Mouse (Mus musculus) neural tube, embryonic 13.5 days (tissue): Measurements from ENCODE around the gene Elk3. TPM values are rescaled to one million over a fixed set of nuclear protein-coding genes. Genes with fewer than 3 reads are reported as not detected.

Source experiments
- ATAC-seq: fragments of 200-750 bp; cut with Nextera tagmentation; 2 replicates; pipeline ENCODE4 v1.8.0; 2017; ENCODE audit warnings: low read depth, mild to moderate bottlenecking, moderate TSS enrichment, moderate library complexity
- H3K27ac ChIP-seq: fragments of 300-500 bp; sonication (generic); replicated peaks from 2 replicates; pipeline ENCODE4 v1.5.1; 2015; ENCODE audit warnings: moderate library complexity, mild to moderate bottlenecking, inconsistent platforms
- H3K27me3 ChIP-seq: fragments of 300-500 bp; sonication (generic); 2 replicates; pipeline ENCODE4 v1.6.1; 2015; ENCODE audit warnings: mild to moderate bottlenecking, inconsistent platforms
- H3K36me3 ChIP-seq: fragments of 300-500 bp; sonication (generic); 2 replicates; pipeline ENCODE4 v1.6.1; 2015; ENCODE audit warnings: mild to moderate bottlenecking, inconsistent platforms
- H3K4me1 ChIP-seq: fragments of 300-500 bp; sonication (generic); replicated peaks from 2 replicates; pipeline ENCODE4 v1.6.1; 2015; ENCODE audit warnings: inconsistent platforms
- H3K4me2 ChIP-seq: fragments of 300-500 bp; sonication (generic); 2 replicates; pipeline ENCODE4 v1.6.1; 2015; ENCODE audit warnings: inconsistent platforms, mild to moderate bottlenecking, moderate library complexity
- H3K4me3 ChIP-seq: fragments of 300-500 bp; sonication (generic); 2 replicates; pipeline ENCODE4 v1.5.1; 2015; ENCODE audit warnings: mild to moderate bottlenecking, inconsistent platforms
- H3K9ac ChIP-seq: fragments of 300-500 bp; sonication (generic); 2 replicates; pipeline ENCODE4 v1.6.1; 2015; ENCODE audit warnings: moderate library complexity, mild to moderate bottlenecking, inconsistent platforms
- H3K9me3 ChIP-seq: fragments of 300-500 bp; sonication (generic); 2 replicates; pipeline ENCODE4 v1.6.1; 2016; ENCODE audit warnings: inconsistent platforms
- WGBS: fragments of 180-500 bp; shearing (Covaris S2); methylation state at CpG from one replicate; pipeline ENCODE4 v1.1.7; 2015; 5-methylcytosine and 5-hydroxymethylcytosine counted together
- polyA plus RNA-seq: library from polyadenylated mRNA; unstranded; fragments of >200 nt; fragmentation: Nextera tagmentation; extraction: Ambion mirVana; gene quantifications from 2 replicates; pipeline ENCODE4 v1.2.1, GENCODE M21; 2015

Gene Elk3
- polyA plus RNA-seq, 1 experiment from 2014 or later, result 15.1 TPM

DNA sequence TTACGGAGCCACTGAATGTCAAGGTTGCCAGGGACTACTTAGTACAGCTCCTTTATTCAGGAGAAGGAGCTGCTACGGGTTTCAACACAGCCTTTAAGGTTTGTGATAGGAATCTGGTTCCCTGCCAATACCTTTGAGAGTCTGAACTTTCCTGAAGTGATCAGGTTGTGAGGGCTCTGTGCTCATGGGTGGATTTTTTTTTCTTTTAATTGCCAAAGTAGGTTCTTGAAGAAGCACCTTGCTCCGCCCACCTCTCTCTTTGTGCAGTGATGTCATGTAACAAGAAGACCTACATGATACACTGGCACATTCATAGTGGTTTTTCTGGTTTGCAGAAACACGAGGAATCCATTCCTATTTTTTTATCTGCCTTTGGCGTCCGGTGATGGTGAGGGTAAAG lies 16.3 kb upstream of the Elk3 start:
- Histone ChIP-seq H3K4me3 (no peak overlapping the region), H3K27me3 (no peaks in the 10 kb centered on the region), H3K4me2 (no peak overlapping the region), H3K27ac (no peak overlapping the region), H3K9ac (no peak overlapping the region), H3K9me3 (no peaks in the 10 kb centered on the region), H3K36me3 (no peaks in the 10 kb centered on the region), H3K4me1 (peaks cover 5% of the 10 kb centered on the region; the same call in 1 of the 2 replicates)
- WGBS, result 92% methylated on average over 6 of the region's 6 CpGs
- no peak for ATAC-seq

- no peaks in the 10 kb centered on the region for H3K9me3 ChIP-seq
- 84% methylated on average over 8 of the region's 8 CpGs for WGBS
- no peak overlapping the region for H3K9ac ChIP-seq
- no peaks in the 10 kb centered on the region for H3K36me3 ChIP-seq
- no peaks in the 10 kb centered on the region for H3K27me3 ChIP-seq
- no peak for ATAC-seq
- no peak overlapping the region for H3K4me3 ChIP-seq
- no peak overlapping the region for H3K4me2 ChIP-seq
- no peak overlapping the region for H3K27ac ChIP-seq
- 0 out of 2 replicates have a peak, but pooled peaks cover 3% of the 10 kb centered on the region for H3K4me1 ChIP-seq
Observed at GRCm38 (mm10) chr10:93326741-93327100, 15.8 kb upstream of the Elk3 start.

GRCm38 (mm10) chr10:93325804-93326740 lies 15.1 kb upstream of the Elk3 start:
- no peak overlapping the region for H3K9ac ChIP-seq
- H3K27ac ChIP-seq, result no peak overlapping the region
- 73% methylated on average over 12 of the region's 12 CpGs for WGBS
- no peak overlapping the region for H3K4me2 ChIP-seq
- H3K9me3 ChIP-seq, result no peaks in the 10 kb centered on the region
- no peaks in the 10 kb centered on the region for H3K27me3 ChIP-seq
- no peak for ATAC-seq
- no peaks in the 10 kb centered on the region for H3K36me3 ChIP-seq
- no peak overlapping the region for H3K4me3 ChIP-seq
- no peaks in the 10 kb centered on the region for H3K4me1 ChIP-seq

DNA sequence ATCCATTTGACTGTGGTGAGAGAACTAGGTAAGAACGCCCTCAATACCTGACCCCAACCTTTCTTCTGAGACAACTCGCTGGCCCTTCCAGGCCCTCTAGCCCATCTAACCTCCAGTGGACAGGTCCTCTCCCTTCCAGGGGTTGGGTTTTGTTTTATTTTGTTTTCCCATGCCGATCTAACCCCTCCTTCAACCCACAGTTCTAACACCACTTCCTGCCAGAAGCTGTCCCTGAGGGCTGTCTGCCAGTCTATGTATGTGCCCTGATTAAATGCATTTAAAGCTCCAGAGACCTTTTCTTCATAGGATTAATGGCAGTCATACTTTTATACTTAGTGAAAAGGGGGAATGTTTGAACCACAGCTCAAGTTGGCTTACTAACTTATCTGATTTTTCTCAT lies 14.4 kb upstream of the Elk3 start:
- WGBS, result 71% methylated on average over 3 of the region's 3 CpGs
- no peaks in the 10 kb centered on the region for H3K36me3 ChIP-seq
- ATAC-seq, result no peak
- no peak overlapping the region; the same call in 1 of the 2 replicates for H3K27ac ChIP-seq
- no peaks in the 10 kb centered on the region for H3K9me3 ChIP-seq
- no peak overlapping the region for H3K4me3 ChIP-seq
- H3K9ac ChIP-seq, result no peak overlapping the region
- H3K4me2 ChIP-seq, result no peak overlapping the region
- no peaks in the 10 kb centered on the region for H3K4me1 ChIP-seq
- H3K27me3 ChIP-seq, result no peaks in the 10 kb centered on the region

DNA sequence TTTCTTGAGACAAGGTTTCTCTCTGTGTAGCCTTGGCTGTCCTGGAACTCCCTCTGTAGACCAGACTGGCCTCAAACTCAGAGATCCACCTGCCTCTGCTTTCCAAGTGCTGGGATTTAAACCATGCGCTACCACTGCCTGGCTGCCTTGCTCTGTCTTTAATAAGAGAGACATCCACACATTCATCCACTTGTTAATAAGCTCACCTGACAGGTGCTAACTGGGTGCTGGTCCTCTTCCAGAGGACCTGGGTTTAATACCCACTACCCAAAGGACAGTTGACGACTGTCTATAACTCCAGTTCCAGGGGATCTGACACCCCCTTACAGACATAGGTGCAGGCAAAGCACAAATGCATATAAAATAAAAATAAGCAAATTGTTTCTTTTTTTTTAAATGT lies 13.5 kb upstream of the Elk3 start:
- no peaks in the 10 kb centered on the region for H3K4me1 ChIP-seq
- WGBS, result 95% methylated on average over 2 of the region's 2 CpGs
- H3K9ac ChIP-seq, result no peak overlapping the region
- H3K27ac ChIP-seq, result no peak overlapping the region
- no peak overlapping the region for H3K4me2 ChIP-seq
- H3K4me3 ChIP-seq, result no peak overlapping the region
- no peaks in the 10 kb centered on the region for H3K36me3 ChIP-seq
- no peak for ATAC-seq
- no peaks in the 10 kb centered on the region for H3K9me3 ChIP-seq
- no peaks in the 10 kb centered on the region for H3K27me3 ChIP-seq

GRCm38 (mm10) chr10:93323659-93324058 lies 12.7 kb upstream of the Elk3 start:
- WGBS, result 96% methylated on average over 2 of the region's 2 CpGs
- no peaks in the 10 kb centered on the region for H3K9me3 ChIP-seq

GRCm38 (mm10) chr10:93321763-93322162 lies 10.8 kb upstream of the Elk3 start:
- H3K9ac ChIP-seq, result no peak overlapping the region
- no peak overlapping the region for H3K4me2 ChIP-seq
- no peaks in the 10 kb centered on the region for H3K9me3 ChIP-seq
- no peaks in the 10 kb centered on the region for H3K4me1 ChIP-seq
- H3K36me3 ChIP-seq, result no peaks in the 10 kb centered on the region
- H3K27me3 ChIP-seq, result no peaks in the 10 kb centered on the region
- ATAC-seq, result no peak
- H3K4me3 ChIP-seq, result no peak overlapping the region
- no peak overlapping the region for H3K27ac ChIP-seq

More at GRCm38 (mm10) chr10:93323659-93324058, 12.7 kb upstream of the Elk3 start:
- H3K27ac ChIP-seq, result no peak overlapping the region
- H3K4me2 ChIP-seq, result no peak overlapping the region
- no peaks in the 10 kb centered on the region for H3K36me3 ChIP-seq
- no peaks in the 10 kb centered on the region for H3K27me3 ChIP-seq
- no peak for ATAC-seq
- no peaks in the 10 kb centered on the region for H3K4me1 ChIP-seq
- no peak overlapping the region for H3K9ac ChIP-seq
- H3K4me3 ChIP-seq, result no peak overlapping the region

DNA sequence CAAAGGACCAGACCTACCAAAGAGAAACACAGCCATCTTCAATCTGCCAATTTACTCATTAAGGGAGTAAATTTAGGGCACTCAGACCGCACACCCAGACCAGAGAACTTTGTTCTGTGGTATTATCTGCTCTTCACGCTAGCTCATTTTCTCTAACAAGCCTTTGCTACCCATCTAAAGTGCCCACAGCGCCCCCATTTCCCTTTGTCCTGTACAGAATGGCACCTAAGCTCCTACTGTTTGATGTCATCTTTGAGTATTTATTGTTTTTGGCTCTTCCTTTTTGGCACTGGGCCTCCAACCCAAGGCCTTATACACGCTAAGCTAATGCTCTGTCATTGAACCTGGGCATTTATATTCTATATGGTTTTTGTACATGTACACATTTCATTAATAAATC lies 9.2 kb upstream of the Elk3 start:
- 68% methylated on average over 4 of the region's 4 CpGs for WGBS
- H3K4me3 ChIP-seq, result no peak overlapping the region

DNA sequence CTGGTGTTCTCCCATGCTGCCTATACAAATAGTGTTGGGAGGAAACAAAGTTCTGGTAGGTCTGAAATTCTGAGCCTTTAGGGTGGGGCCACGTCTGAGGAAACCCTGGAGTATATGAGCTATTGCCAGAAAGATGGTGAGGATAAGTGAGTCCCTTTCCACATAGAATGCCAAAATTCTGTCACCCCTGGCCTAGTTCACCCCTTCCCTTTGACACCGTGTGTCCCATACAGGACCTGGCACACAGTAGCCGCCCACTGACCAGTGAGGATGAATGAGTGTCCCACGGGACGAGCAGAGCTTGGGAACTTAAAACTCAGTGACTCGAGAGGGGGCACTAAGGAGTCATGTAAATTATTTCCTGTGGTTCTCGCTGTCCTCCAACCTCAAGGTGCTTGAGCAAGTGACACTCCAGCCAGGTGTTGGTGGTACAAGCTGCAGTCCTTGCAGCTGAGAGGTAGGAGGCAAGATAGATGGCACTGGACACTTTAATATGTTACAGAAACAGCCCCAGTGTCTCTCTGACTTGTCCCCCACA lies 8.7 kb upstream of the Elk3 start:
- Histone ChIP-seq H3K4me1 (no peaks in the 10 kb centered on the region), H3K9me3 (no peaks in the 10 kb centered on the region), H3K4me2 (no peak overlapping the region), H3K4me3 (no peak overlapping the region), H3K27me3 (no peaks in the 10 kb centered on the region), H3K36me3 (no peaks in the 10 kb centered on the region), H3K9ac (no peak overlapping the region), H3K27ac (no peak overlapping the region)
- 80% methylated on average over 7 of the region's 7 CpGs for WGBS
- no peak for ATAC-seq

More for the DNA sequence above, 9.2 kb upstream of the Elk3 start:
- Histone ChIP-seq H3K9ac (no peak overlapping the region), H3K4me2 (no peak overlapping the region), H3K36me3 (no peaks in the 10 kb centered on the region), H3K27ac (no peak overlapping the region), H3K4me1 (no peaks in the 10 kb centered on the region), H3K27me3 (no peaks in the 10 kb centered on the region), H3K9me3 (no peaks in the 10 kb centered on the region)
- ATAC-seq, result no peak

- Histone ChIP-seq H3K27me3 (no peaks in the 10 kb centered on the region), H3K9me3 (no peaks in the 10 kb centered on the region)
Observed at GRCm38 (mm10) chr10:93316909-93317308, 6.0 kb upstream of the Elk3 start.

GRCm38 (mm10) chr10:93311576-93311975 lies 641 bp upstream of the Elk3 start:
- 10% methylated on average over 4 of the region's 4 CpGs for WGBS
- no peak overlapping the region; the same call in 1 of the 2 replicates for H3K9ac ChIP-seq
- peak overlapping the region; percentile 59 for H3K4me3 ChIP-seq
- H3K27ac ChIP-seq, result no peak overlapping the region; the same call in 1 of the 2 replicates
- H3K4me1 ChIP-seq, result peaks cover 22% of the 10 kb centered on the region
- H3K4me2 ChIP-seq, result peak overlapping the region; percentile 91
- H3K27me3 ChIP-seq, result no peaks in the 10 kb centered on the region
- no peaks in the 10 kb centered on the region for H3K36me3 ChIP-seq
- no peaks in the 10 kb centered on the region for H3K9me3 ChIP-seq
- ATAC-seq, result peak; percentile 20; the same call in 1 of the 2 replicates

More at GRCm38 (mm10) chr10:93316909-93317308, 6.0 kb upstream of the Elk3 start:
- H3K4me1 ChIP-seq, result no peaks in the 10 kb centered on the region
- no peaks in the 10 kb centered on the region for H3K36me3 ChIP-seq
- no peak overlapping the region for H3K4me2 ChIP-seq
- no peak overlapping the region; the same call in 1 of the 2 replicates for H3K27ac ChIP-seq
- no peak overlapping the region for H3K9ac ChIP-seq
- no peak overlapping the region for H3K4me3 ChIP-seq
- 66% methylated on average over 6 of the region's 6 CpGs for WGBS
- no peak for ATAC-seq

DNA sequence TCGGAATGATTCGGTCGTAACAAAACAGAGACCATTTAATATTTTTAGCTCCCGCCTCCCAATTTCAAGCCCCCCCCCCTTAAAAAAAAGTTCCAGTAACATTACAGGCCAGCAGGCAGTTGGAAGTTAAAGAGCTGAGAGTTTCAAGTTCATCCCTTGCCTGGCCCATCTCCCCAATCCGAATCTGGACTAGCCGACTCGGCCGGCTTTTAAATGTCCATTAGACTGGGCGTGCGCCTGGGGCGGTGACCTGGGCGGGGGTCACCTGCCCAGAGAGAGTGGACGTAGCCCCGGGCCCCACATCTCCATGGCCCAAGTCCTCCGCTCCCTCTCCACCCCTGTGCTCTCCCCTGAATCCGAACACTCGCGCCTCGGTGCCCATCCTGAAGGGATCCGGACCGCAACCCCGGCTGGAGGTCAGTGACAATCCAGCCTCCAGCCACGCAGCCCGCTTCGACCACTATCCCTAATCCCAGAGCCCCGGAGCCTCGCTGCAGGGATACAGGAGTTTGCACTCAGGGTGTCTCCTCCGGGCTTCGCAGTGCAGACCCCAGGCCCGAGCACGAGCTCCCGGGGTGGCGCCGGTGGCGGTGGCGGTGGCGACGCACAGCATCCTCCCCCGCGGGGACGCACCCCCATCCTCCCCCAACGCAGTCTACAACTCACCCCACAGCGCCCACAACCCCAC lies 857 bp downstream of the Elk3 start:
- peak overlapping the region; percentile 81 for H3K27ac ChIP-seq
- H3K36me3 ChIP-seq, result no peaks in the 10 kb centered on the region
- H3K4me1 ChIP-seq, result peaks cover 27% of the 10 kb centered on the region
- ATAC-seq, result peak; percentile 48; the same call in 1 of the 2 replicates
- no peaks in the 10 kb centered on the region for H3K9me3 ChIP-seq
- peak overlapping the region; percentile 59 for H3K4me3 ChIP-seq
- peak overlapping the region; percentile 84 for H3K9ac ChIP-seq
- H3K4me2 ChIP-seq, result peak overlapping the region; percentile 91
- H3K27me3 ChIP-seq, result no peaks in the 10 kb centered on the region
- under 1% methylated on average over 43 of the region's 43 CpGs for WGBS
